Mouse (Mus musculus) G1E (cell line): ENCODE measurements around the gene Lck. TPM values are rescaled to one million over a fixed set of nuclear protein-coding genes. Genes with fewer than 3 reads are reported as not detected.

Experiments
- ATAC-seq: 2 replicates; pipeline ENCODE4 v1.8.0; 2016; ENCODE audit warnings: mild to moderate bottlenecking; ENCODE audit not compliant: insufficient number of reproducible peaks, poor library complexity, low FRiP score, severe bottlenecking; ENCODE audit errors: extremely low read depth
- DNase-seq: peaks from one replicate; pipeline ENCODE4 v3.0.0; 2012; ENCODE audit warnings: low spot score
- H3K27me3 ChIP-seq: 2 replicates; pipeline ENCODE4 v1.6.1; 2012; ENCODE audit warnings: mild to moderate bottlenecking, low read length, inconsistent platforms; ENCODE audit not compliant: insufficient read depth
- H3K36me3 ChIP-seq: replicated peaks from 2 replicates; pipeline ENCODE3; 2012; ENCODE audit warnings: mild to moderate bottlenecking, inconsistent platforms
- H3K4me1 ChIP-seq: 2 replicates; pipeline ENCODE4 v1.6.1; 2012; ENCODE audit warnings: low read depth, low read length, inconsistent platforms, mixed read lengths; ENCODE audit not compliant: insufficient read depth
- H3K4me3 ChIP-seq: 2 replicates; pipeline ENCODE4 v1.5.1; 2012; ENCODE audit warnings: low read depth, mild to moderate bottlenecking, inconsistent platforms, low read length, moderate library complexity, mixed read lengths
- H3K9me3 ChIP-seq: replicated peaks from 2 replicates; pipeline ENCODE4 v1.6.1; 2012; ENCODE audit warnings: inconsistent platforms
- CTCF ChIP-seq: IDR thresholded peaks from 2 replicates; pipeline ENCODE4 v1.5.1; 2012; ENCODE audit warnings: low read depth, low read length, inconsistent platforms, mixed read lengths
- GATA1 ChIP-seq: IDR thresholded peaks from 2 replicates; pipeline ENCODE4 v1.6.1; 2012; ENCODE audit warnings: borderline replicate concordance, low read length, inconsistent platforms, mixed read lengths
- GATA2 ChIP-seq: IDR thresholded peaks from 2 replicates; pipeline ENCODE4 v1.6.1; 2012; ENCODE audit warnings: low read depth, low read length, inconsistent platforms, borderline replicate concordance
- POLR2AphosphoS5 ChIP-seq: IDR thresholded peaks from 2 replicates; pipeline ENCODE4 v1.6.1; 2012; ENCODE audit warnings: low read depth, low read length, inconsistent platforms; ENCODE audit not compliant: insufficient replicate concordance
- TAL1 ChIP-seq: conservative IDR thresholded peaks from 2 replicates; pipeline ENCODE4 v1.6.1; 2012; ENCODE audit warnings: low read depth, low read length, inconsistent platforms, mixed read lengths
- polyA plus RNA-seq: library from polyadenylated mRNA; stranded (reverse); fragments of >175 nt; gene quantifications from 2 replicates; pipeline ENCODE4 v1.2.3, GENCODE M21; 2012
- total RNA-seq, 2 experiments: library from RNA; stranded (forward) in 1 of 2; stranded (reverse) in 1 of 2; fragments of 200-1000 nt in 1 of 2; fragments of >200 nt in 1 of 2; fragmentation: Nextera tagmentation in 1 of 2; gene quantifications; 2 replicates each; pipeline ENCODE4 v1.2.3; 2014 to 2017

Gene Lck
- total and polyA plus RNA-seq, 3 experiments, result 1.3 to 1.7 TPM; not detected in 1

GRCm38 (mm10) chr4:129518519-129518918 is 54.9 kb downstream of the Lck start:
- Histone ChIP-seq H3K9me3 (no peaks in the 10 kb centered on the region), H3K36me3 (peaks cover 75% of the 10 kb centered on the region), H3K4me1 (peaks cover 14% of the 10 kb centered on the region), H3K4me3 (no peak overlapping the region), H3K27me3 (peaks cover 13% of the 10 kb centered on the region; the same call in 1 of the 2 replicates)
- DNase-seq, result no peak
- TF ChIP-seq TAL1 (no peak), POLR2AphosphoS5 (no peak), GATA2 (no peak), CTCF (no peak), GATA1 (no peak)
- no peak for ATAC-seq

GRCm38 (mm10) chr4:129516925-129517324 is 56.5 kb downstream of the Lck start:
- Histone ChIP-seq H3K4me1 (peaks cover 21% of the 10 kb centered on the region), H3K36me3 (peaks cover 59% of the 10 kb centered on the region), H3K9me3 (no peaks in the 10 kb centered on the region), H3K4me3 (no peak overlapping the region), H3K27me3 (peaks cover 28% of the 10 kb centered on the region)
- ATAC-seq (no peak), DNase-seq (no peak)
- no peak for TF ChIP-seq CTCF
- TF ChIP-seq GATA2, result no peak
- no peak for TF ChIP-seq POLR2AphosphoS5
- no peak for TF ChIP-seq TAL1
- TF ChIP-seq GATA1, result no peak

GRCm38 (mm10) chr4:129514300-129514898 is 59.0 kb downstream of the Lck start:
- peaks cover 51% of the 10 kb centered on the region for H3K27me3 ChIP-seq
- peak overlapping the region; percentile 71 for H3K4me3 ChIP-seq
- peak; percentile 33; the same call in 1 of the 2 replicates for TF ChIP-seq CTCF
- TF ChIP-seq GATA1, result no peak
- TF ChIP-seq POLR2AphosphoS5, result no peak
- TF ChIP-seq TAL1, result no peak
- TF ChIP-seq GATA2, result no peak
- peaks cover 35% of the 10 kb centered on the region for H3K36me3 ChIP-seq
- DNase-seq (peak; percentile 62), ATAC-seq (no peak)
- no peaks in the 10 kb centered on the region for H3K9me3 ChIP-seq
- peaks cover 23% of the 10 kb centered on the region for H3K4me1 ChIP-seq

- DNase-seq (peak; percentile 48), ATAC-seq (no peak)
- H3K4me1 ChIP-seq, result peaks cover 25% of the 10 kb centered on the region
- H3K36me3 ChIP-seq, result peaks cover 30% of the 10 kb centered on the region
- peaks cover 56% of the 10 kb centered on the region for H3K27me3 ChIP-seq
- no peak for TF ChIP-seq TAL1
- TF ChIP-seq GATA1, result no peak
- no peak for TF ChIP-seq GATA2
- TF ChIP-seq POLR2AphosphoS5, result no peak
- no peak for TF ChIP-seq CTCF
- peak overlapping the region; percentile 71 for H3K4me3 ChIP-seq
- H3K9me3 ChIP-seq, result no peaks in the 10 kb centered on the region
Observed at GRCm38 (mm10) chr4:129513891-129514290, 59.5 kb downstream of the Lck start.

GRCm38 (mm10) chr4:129513086-129513767 is 60.2 kb downstream of the Lck start, which contains the start of gene Marcksl1:
Gene Marcksl1, plus strand, starts transcription at chr4:129513581.
- H3K9me3 ChIP-seq, result no peaks in the 10 kb centered on the region
- peaks cover 62% of the 10 kb centered on the region for H3K27me3 ChIP-seq
- peaks cover 24% of the 10 kb centered on the region for H3K36me3 ChIP-seq
- ATAC-seq (peak; percentile 45), DNase-seq (peak; percentile 72)
- no peak for TF ChIP-seq POLR2AphosphoS5
- TF ChIP-seq GATA1, result no peak
- TF ChIP-seq GATA2, result no peak
- no peak for TF ChIP-seq TAL1
- TF ChIP-seq CTCF, result no peak
- peak within 1 kb of the TSS; percentile 71 for H3K4me3 ChIP-seq
- peaks cover 25% of the 10 kb centered on the region for H3K4me1 ChIP-seq

GRCm38 (mm10) chr4:129511413-129512096 is 61.9 kb downstream of the Lck start:
- H3K9me3 ChIP-seq, result no peaks in the 10 kb centered on the region
- H3K27me3 ChIP-seq, result peaks cover 76% of the 10 kb centered on the region
- no peak for ATAC-seq
- TF ChIP-seq GATA2, result no peak
- no peak for TF ChIP-seq CTCF
- TF ChIP-seq GATA1, result no peak
- TF ChIP-seq POLR2AphosphoS5, result no peak
- no peak for TF ChIP-seq TAL1
- no peak overlapping the region for H3K4me3 ChIP-seq
- H3K4me1 ChIP-seq, result peaks cover 29% of the 10 kb centered on the region
- peaks cover 8% of the 10 kb centered on the region for H3K36me3 ChIP-seq
- DNase-seq, result no peak
